Mouse (Mus musculus): ENCODE measurements at regions not wholly inside any gene's neighbourhood (a gene's known extent, or its start where the extent isn't known, plus 50 kb on each side); places are given as distances from the start of the nearest gene placed in this dataset.

DNA sequence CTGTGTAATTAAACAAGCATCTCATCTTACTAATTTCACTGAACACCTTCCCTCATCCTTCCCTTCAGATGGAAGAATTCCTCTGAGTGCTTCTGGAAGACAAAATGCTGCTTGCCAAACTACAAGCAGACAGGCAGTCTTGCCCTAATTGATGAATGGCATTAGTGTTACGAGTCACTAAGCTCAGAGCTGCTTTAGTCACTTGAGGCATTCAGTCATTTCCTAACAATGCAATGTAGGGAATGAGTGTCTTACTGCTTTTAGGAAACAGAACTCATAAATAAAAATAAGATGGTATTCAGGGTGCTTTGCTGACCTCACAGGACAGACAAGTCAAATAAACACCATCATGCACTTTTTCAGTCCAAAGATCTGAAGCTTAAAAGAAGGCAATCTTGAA is 285.1 kb upstream of the Paip1 start:
- no peak for DNase-seq

DNA sequence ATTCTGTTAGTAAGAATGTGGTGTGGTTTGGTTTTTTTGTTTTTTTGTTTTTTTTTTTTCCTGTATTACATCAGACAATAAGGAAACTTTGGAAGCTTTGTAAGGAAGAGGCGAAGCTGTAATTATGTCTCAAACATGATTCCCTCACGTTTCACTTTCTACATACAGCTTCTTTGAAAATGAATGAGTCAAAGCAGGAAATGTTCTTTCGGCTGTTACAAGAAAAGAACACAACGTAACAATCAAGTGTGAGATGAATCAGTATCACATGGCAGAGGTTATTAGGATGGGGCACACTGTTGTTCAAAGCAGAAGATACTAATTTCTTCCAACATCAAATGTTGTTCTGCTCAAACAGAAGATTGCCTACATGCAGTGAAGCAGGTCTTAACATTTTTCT is 282.7 kb upstream of the Paip1 start:
- no peak for DNase-seq

DNA sequence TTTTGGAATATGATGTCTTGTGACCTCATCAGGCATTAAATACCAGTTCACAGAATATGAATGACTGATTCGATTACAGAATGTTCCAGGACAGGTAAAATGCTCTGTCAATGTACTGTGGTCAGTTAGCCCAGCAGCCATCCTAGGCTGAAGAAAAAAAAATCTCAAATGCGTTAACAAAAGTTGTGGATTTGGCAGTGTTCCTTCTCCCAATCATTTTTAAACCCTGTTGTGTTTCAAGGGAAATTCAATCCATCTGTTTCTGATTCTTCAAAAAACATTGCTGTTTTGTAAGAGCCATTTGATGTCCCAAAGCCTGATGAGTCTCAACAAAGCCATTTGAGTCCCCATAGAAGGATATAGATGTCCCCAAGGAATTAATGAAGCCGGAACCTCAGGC is 280.7 kb upstream of the Paip1 start:
- DNase-seq: no peak

DNA sequence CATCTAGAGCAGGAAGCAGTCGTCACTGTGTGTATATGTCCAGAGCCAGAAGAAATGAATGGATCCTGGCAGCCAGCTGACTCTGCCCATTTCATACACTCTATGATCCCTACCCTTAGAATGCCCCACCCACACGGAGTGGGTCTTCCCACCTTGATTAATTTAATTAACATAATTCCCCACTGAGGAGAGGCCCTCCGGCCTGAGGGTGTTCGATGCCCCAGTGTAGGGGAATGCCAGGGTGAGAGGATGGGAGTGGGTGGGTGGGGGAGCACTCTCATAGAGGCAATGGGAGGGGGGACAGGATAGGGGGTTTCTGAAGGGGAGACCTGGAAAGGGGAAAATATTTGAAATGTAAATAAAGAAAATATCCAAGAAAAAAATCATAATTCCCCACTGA is 279.3 kb upstream of the Paip1 start:
- no peak for DNase-seq

DNA sequence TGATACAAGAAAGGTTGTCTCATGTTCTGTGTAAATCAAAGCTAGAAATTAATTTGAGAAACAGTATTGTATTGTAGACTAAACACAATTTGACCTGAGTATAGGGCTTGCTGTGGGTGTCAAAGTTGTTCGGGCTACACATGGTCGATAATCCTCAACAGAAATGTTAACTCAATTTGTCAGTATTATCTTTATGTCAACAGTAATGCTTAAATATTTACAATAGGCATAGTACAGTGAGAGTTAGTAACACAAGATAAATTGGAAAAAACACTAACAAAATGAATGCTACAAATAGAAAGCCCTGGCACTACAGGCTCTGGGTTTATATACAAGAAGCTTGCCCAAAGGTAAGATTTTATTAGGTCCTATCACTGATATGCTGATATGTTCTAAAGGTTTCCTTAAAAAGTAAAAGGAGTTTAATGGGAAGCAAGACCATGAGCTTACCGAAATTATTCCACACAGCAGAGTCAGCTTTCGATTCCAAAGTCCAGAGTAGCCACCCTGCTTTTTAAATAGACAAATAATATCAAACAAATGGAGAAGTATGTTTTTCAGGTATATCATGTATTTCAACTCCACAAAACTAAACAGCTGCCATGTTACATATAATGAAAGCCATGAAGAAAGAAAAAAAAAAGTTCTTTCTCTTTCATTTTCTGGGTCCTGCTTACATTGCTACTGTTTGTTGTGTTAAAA is 277.4 kb upstream of the Paip1 start:
- no peak for DNase-seq

DNA sequence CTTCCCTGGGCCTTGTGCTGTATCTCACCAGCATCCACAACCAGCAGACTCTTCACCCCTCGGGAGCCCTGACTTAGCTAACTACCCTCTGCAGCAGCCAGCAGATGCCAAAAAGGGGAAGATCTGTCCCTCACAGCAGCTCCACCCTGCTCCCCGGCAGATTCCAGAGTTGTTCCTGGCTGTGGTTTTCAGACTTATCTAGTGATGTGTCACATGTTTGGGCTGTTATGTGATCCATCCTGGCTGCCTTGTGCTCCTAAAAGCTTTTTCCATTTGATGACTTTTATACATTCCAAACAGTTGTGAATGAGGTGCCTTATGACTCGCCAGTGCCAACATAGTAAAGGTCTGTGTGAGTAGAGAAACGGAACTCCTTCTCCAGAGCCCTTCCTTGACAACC is 250.6 kb upstream of the Paip1 start:
- no peak for DNase-seq

DNA sequence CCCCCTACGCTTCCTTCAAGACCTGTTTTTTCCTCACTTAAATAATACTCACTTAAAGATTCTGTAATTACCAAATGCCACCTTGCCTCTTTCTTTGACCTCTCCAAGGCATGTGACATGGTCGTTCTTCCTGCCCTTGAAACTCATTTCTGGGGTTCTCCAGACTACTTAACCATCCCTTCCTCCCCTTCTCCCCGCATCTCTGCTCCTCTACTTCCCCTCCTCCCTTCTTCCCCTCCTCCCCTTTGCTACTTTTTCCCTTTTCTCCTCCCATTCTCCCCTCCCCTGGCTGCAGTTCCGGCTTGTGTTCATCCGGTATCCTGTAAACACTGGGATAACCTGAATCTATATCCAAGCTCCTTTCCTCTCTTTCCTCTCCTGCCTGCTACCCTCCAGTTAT is 250.2 kb upstream of the Paip1 start:
- DNase-seq: no peak

DNA sequence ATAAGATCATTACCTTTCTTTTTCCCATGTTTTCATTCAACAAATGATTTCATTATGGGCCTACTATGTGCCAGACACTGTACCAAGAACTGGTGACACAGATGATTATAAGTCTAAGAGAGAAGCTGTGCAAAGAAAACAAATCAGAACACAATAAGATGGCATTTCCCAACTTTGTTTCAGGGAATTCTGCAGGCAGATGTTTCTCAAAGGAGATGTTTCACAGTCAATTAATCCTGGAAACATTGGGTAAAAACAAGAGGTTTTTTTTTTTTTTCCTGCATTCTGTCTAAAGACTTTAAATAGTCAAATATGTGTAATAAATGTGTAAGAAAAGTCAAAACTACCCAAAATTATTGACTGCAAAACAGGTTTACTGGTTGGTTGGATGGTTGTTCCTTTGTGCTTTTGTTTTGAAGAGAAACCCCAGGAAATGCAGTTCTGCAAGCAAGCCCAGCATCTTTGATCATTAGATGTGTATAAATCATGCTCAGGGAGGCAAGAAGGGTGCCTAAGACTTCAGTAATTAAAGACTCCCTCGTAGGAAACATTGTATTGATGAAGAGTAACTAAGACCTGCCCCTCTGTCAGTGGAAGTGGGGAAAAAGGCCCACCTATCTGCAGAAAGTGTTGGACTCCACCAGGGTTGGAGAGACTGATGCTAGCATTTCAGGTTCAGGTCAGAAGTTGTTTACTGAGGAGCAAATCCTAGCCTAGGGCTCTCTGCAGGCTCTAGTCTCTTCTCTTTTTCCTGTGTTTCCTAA is 249.1 kb upstream of the Paip1 start:
- no peak for DNase-seq

DNA sequence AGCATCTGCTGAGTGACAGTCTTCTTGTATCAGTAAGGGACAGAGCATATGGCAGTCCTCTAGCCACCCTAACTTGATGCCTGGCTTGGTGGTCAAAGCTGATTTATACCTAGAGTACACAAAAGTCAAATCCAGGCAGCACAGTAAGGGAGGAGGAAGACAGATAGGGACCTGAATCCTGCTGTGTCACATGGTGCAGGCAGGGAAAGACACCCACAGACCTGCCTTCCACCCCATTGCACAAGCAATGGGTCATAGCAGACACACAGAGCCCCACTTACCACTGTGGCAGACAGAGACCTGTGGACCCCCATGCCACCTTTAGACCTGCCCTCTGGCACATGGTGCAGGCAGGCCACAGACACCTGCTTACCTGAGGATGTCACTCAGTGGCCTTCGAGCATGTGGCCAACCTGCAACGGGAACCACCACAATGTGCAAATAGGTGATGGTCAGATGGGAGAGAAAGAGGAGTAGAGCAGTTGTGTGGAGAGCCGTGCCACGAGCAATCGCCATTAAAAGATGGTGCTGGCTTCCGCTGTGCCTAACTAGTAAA is 244.0 kb upstream of the Paip1 start:
- DNase-seq: no peak

DNA sequence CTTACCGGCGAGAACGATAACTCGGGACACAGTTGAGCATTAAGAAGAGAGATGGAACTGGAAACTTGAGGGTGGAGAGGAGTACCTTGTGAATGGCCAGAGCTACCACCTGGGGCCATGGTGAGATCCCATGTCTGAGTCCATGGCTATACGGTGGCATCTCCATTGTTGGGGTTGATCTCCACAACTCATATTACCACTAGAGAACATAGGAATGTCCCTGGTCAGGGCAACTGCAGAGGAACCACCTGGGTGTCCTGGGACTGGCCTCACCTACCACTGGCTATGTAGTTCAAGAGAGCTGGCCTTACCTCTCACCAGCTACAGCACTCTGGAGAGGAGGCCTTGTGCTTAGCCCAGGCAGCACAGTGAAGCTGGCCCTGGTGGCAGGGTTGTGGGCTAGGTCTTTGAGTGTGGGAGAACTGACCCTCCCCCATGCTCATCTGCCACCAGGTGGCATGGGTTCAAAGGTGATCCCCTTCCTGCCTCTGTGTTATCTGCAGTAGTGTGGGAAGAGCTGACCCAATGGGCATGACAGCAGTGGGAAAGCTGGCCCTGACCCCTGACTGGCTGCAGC is 242.7 kb upstream of the Paip1 start:
- no peak for DNase-seq

DNA sequence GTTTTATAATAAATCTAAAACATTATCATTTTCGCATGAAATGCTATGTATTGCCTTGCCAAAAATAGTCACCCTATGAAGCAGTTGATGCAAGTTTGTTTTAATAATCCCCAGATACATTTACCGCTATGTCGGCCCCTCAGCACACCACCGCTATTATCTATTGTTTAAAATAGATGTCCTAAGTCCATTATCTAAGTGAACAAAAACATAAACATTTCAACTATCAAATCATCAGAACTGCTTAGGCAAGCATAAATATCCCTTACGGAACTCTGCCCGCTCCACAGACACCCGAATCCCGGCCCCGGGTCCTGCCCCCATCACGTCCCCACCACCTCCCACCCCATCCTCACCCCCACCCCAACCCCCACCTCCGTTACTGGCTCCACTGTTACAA is 196.8 kb upstream of the Paip1 start:
- no peak for DNase-seq

DNA sequence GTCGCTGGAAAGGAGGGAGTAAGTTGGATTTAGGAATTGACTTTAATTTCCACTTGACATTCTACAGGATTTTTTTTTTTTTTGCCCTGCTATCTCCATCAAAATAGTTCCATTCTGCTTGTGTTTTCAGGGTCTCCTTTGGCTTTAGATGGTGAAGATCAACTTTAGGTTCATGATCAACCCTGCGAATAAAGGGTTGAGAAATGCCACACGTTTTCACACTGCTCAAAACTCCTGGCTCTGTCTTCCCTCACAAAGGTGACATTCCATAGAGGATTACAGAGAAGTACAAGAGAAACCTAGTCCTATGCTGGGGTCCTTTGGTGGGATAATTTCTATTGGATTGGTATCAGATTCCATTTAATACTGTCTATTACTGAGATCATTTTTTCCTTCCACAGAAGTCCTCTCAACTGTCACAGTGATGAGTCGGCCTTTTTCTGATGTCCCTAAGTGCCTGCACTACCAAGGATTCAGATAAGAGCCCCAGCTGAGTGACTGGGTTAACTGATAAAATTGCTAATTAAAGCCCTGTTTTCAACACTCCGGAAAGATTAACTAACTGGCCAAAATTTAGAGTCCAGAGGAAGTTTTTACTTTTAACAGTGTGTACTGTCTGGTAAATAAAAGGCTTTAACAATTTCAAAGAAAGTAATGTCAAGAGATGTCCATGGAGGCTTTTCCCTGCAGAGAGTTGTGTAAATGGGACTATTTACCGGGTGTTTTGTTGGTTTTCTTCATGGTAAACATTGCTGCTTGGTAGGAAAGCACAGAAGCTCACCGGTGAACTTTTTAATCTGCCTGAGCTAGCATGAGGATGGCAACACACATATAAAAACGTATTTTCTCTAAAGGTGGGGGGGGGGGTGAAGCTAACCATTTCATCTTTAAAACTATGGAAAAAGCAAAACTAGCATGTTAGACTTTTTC is 196.0 kb upstream of the Paip1 start:
- no peak for DNase-seq

DNA sequence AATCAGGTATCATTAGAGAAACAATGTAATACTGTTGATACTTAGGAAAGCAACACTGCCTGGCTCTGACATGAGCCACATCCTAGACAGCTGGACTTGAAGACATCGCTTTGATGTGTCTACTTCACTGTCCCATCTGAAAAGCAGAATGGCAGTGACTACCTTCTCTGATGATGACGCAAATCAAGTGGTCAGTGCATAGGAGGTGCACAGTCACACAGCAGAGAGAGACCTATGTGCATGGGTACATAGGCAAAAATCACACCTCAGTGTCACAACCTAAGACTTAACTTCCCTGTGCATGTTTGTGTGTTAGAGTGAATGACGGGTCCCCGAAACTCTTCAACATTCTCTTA is 195.4 kb upstream of the Paip1 start:
- no peak for DNase-seq

DNA sequence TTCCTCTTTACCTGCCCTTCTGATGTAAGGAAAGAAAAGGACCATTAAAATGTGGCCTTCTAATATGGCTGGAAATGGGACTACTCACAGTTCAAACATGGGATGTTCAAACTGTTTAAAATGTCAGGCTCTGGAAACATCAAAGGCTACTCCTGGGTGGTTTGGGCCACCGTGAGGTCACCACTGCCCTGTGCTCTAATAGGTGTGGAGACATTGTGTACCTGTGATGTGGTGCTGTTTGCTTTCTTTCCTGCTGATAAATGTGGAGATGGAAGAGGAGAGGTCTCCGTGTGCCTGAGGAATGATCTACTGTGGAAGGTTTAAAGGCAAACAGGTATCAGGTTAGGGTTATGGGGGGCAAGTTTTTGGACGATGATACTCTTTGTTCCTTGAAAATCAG is 194.5 kb upstream of the Paip1 start:
- no peak for DNase-seq

DNA sequence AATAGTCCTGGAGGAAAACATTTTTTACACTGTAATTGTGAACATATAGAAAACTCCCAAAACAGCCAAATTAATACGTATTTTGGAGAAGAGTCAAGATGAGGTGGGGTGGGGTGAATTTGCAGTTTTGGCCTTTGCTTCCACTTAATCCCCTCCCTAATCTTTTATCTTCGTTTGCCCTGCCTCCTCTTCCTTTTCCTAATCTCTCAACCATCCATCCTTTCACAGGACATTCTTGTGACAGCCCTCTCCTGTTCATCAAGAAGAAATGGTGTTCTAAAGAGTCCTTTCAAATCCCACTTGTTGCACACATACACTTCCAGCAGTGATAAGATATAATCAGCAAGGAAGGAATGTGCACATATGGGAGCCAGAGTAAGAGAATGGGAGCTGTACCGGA is 186.0 kb upstream of the Paip1 start:
- DNase-seq: no peak

DNA sequence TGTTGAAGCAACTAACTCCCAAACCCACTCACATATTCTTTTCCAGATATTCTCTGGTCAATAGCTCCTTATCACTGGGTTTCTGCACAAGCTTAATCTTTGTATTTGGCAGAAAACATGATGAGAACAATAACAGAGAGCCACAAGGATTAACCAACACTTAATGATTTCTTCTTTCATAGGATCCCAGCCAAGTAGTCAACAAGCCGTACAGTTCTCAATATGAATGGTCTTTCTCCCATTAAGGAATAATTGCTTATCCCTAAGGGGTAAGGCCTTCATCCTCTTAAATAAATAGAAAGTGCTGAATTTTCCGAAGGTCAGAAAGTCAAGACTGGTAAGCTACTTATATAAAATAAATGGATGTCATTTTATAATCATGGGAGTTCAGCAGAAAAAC is 181.3 kb upstream of the Paip1 start:
- no peak for DNase-seq

DNA sequence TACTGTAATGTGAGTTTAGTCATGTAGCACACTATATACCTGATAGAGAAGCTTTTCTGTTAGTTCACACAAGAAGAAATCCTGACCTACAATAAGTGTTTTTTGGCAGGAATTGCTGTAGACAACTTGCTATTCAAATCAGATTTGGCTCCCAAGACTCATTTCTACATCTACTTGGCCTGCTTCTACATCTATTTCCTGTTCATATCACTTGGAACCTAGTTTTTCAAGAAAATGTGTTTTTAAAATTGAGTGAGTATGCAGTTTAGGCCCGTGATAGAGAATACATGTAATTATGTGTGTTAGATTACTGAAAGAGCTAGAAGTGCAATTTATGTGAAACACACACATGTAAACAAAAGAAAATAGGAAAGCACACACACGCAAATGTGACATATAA is 176.4 kb upstream of the Paip1 start:
- DNase-seq: no peak

DNA sequence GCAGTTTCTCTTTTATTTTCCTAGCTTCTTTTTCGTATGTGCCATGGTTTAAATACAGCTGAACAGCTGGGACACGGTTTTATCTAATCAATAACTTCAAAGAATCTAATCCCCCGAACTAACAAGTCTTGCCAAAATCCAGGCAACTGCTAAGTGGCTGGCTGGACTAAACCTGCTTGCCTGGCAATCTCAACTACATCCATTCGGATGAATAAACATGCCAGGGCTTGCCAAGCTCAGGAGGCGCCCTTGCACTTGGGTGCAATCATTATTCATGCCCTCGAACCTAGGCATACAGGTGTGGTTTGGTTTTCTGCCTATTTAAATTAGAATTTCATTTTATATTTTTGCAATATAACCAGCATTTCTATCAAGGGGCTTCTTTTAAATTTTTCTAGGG is 172.1 kb upstream of the Paip1 start:
- no peak for DNase-seq

DNA sequence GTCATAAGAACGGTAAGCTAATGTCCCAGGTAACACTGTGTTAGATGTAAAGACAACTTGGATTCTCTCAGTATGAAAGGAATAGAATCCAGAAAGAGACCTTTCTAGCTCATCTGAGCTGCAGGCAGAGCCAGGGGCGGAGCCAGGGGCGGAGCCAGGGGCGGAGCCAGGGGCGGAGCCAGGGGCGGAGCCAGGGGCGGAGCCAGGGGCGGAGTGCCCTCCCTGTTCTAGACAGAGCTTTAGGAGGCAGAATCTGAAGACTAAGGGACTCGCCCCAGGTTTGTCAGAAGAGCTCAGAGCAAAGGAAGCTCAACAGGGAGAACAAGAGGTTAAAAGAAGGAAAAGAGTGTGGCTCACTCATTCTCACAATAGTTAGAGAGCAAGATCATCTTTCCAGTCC is 169.9 kb upstream of the Paip1 start:
- no peak for DNase-seq

DNA sequence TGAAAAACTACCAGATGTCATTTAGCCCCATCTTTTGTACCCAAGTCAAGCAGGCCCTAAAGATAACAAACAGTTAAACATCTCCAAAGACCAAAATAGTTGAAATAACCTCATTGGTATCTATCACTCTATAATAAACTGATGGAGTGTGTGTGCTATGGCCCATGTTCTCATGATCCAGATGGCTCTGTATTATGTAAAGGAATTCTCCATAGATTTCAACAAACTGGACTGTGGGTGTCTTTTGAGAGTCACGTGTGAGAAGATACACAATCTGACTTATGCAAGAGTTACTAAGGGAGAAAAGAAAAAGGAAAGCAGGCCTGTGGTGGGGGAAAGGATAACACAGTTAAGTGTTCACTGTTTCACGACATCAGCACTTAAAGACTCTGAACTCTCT is 164.8 kb upstream of the Paip1 start:
- DNase-seq: no peak

DNA sequence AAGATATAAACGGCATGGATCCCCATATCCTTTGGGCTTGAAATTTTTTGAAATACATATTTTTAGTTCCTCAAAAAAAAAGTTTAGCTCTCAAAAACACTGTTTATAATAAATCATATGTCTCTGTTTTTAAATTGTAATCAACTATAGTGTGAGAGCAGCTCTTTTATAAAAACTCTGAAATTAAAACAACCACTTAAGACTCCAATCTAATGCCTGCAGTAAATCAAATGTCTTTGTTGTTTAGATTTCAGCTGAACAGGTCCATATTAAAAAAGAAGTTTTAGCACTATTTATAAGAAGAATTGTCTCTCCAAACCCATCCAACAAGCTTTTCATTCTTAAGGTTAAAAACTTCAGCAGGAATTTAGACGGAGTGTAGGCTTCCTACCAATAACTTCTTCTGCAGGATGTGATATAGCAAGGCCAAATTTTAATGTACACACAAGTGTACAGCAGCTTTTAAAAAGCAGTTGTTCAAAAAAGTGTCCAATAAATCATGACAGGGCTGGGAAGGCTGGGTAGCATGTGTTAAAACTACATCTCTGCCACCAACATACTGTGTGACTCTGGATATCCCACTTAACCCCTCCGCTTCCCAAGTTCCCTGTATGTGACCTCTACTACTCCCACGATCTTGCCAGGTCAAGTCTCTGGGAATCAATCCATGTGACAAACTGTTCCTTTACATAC is 160.6 kb upstream of the Paip1 start:
- DNase-seq: no peak

DNA sequence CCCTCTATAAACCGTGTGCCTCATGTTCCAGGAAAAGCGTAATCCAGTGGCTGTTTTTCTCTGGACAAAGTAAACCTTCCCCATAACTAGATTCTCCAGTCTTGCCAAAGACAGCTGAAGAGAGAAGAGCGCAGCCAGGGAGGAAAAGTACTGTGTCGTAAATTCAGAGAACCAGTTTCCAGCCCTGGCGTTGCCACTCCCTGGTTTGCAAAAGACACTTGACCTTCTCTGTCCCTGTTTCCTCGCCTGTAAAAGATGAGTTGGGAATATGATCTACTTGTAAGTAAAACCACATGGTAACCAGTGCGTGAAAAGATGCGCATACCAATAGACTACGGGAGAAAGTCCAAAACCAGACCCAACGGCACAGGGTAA is 160.1 kb upstream of the Paip1 start:
- no peak for DNase-seq

DNA sequence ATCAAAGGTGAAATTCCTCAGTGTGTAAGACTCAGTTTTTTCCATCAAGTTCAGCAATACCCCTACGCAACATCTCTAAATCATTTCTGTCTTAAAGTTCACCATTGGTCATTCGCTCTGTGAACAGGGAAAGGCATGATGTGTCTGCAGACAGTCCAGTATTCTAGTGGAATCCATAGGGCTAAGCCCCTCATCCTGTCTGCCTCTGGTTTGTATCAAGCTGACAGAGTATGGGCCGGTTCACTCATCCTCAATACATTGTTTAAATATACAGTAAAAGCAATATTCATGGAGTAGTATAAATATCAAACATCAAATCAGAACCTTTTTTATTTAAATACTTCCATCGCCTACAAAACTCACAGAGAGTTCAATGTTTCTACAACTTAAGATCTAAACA is 152.9 kb upstream of the Paip1 start:
- DNase-seq: no peak

Measured in right cerebral cortex, postnatal 25 days (tissue).